Mouse (Mus musculus): Measurements from ENCODE around the gene Sgsh.

Sgsh gene

GRCm38 (mm10) chr11:119306762-119307657 is 48.3 kb downstream of the Sgsh start:
- no peak for DNase-seq

- DNase-seq, result no peak
Measured at GRCm38 (mm10) chr11:119304904-119305712, 50.2 kb downstream of the Sgsh start.

- DNase-seq, result no peak
Measured at GRCm38 (mm10) chr11:119300986-119301385, 54.4 kb downstream of the Sgsh start.

- DNase-seq, result no peak
Measured at GRCm38 (mm10) chr11:119300246-119300935, 54.9 kb downstream of the Sgsh start.

GRCm38 (mm10) chr11:119299391-119300245 is 55.7 kb downstream of the Sgsh start, which contains the start of gene Eif4a3:
TSS of gene Eif4a3 (minus strand) at chr11:119300089.
- peak; percentile 86 to 88 for DNase-seq

- DNase-seq, result no peak
Measured at GRCm38 (mm10) chr11:119298917-119299316, 56.4 kb downstream of the Sgsh start.

- no peak for DNase-seq
Measured at GRCm38 (mm10) chr11:119297996-119298395, 57.3 kb downstream of the Sgsh start.
